11 mouse cellular contexts compared by ENCODE assay signal in genomic region chr17:50149690-50150210, GRCm38 (mm10). TPM values are rescaled to one million over a fixed set of nuclear protein-coding genes. Genes with fewer than 3 reads are reported as not detected.
DNase-seq lines count a peak whose midpoint lies in the region; ATAC-seq and TF ChIP-seq lines count a peak whose summit lies in the region.
"Had no signal": no experiment of that assay in that cellular context is flagged by ENCODE, and none has a peak within 500 bp of the region (broad histone marks: within the 10 kb centered on the region; RNA-seq: fewer than 3 reads in every experiment).

No protein-coding gene starts in this region.

- no peak overlapping the region for H3K9ac ChIP-seq in embryonic facial prominence, embryonic 13.5 days
- 0 out of 2 replicates have a peak overlapping the region, but pooled peaks have one; percentile 8 for H3K9ac ChIP-seq in liver, adult 2 months (ENCODE audit: low read depth, low read length)
- H3K9ac ChIP-seq in liver, embryonic 12.5 days = no peak overlapping the region
- H3K9ac ChIP-seq in hindbrain, embryonic 14.5 days = 0 out of 2 replicates have a peak overlapping the region, but pooled peaks have one; percentile 7
- H3K9ac ChIP-seq in neural tube, embryonic 15.5 days (replicated peaks) = no peak overlapping the region
- H3K9ac ChIP-seq: lung, embryonic 14.5 days had no signal

- DNase-seq in embryonic facial prominence, embryonic 10.5 days (ENCODE audit: low spot score) = no peak
- DNase-seq in liver, adult 2 months (ENCODE audit: extremely low read depth, low read depth, low spot score) = no peak
- DNase-seq in hindbrain, embryonic 14.5 days (ENCODE audit: low spot score) = no peak
- DNase-seq in gastrocnemius, postnatal 14 days = no peak
- no peak for DNase-seq in urinary bladder, postnatal 25 days (ENCODE audit: low spot score)
- DNase-seq: B cell, adult 2 months; cerebellum, adult 9-10 months; lung, embryonic 14.5 days had no signal

- no peaks in the 10 kb centered on the region for H3K27me3 ChIP-seq in embryonic facial prominence, embryonic 13.5 days
- no peaks in the 10 kb centered on the region for H3K27me3 ChIP-seq in embryonic facial prominence, embryonic 10.5 days (replicated peaks; ENCODE audit: low read depth, poor library complexity, severe bottlenecking)
- no peaks in the 10 kb centered on the region for H3K27me3 ChIP-seq in liver, adult 2 months (ENCODE audit: control insufficient read depth, insufficient read depth, low read length)
- no peaks in the 10 kb centered on the region for H3K27me3 ChIP-seq in liver, embryonic 12.5 days (replicated peaks)
- H3K27me3 ChIP-seq in hindbrain, embryonic 14.5 days (ENCODE audit: control insufficient read depth, insufficient read depth, low read length) = no peaks in the 10 kb centered on the region
- no peaks in the 10 kb centered on the region for H3K27me3 ChIP-seq in neural tube, embryonic 15.5 days (replicated peaks)

- H3K79me2 ChIP-seq in liver, adult 2 months (ENCODE audit: control insufficient read depth, insufficient read depth, low read length) = no peaks in the 10 kb centered on the region

- intact Hi-C loops in gastrocnemius, postnatal 14 days (cut with DNase I; ENCODE audit: low total_unique reads) = no loop called here

- peak overlapping the region; percentile 25 for H3K4me2 ChIP-seq in embryonic facial prominence, embryonic 13.5 days
- no peak overlapping the region for H3K4me2 ChIP-seq in liver, embryonic 12.5 days
- H3K4me2 ChIP-seq in hindbrain, embryonic 14.5 days (replicated peaks) = peak overlapping the region; percentile 39
- peak overlapping the region; percentile 11; the same call in 1 of the 2 replicates for H3K4me2 ChIP-seq in neural tube, embryonic 15.5 days
- H3K4me2 ChIP-seq: lung, embryonic 14.5 days had no signal

- TF ChIP-seq CTCF in liver, adult 2 months (IDR thresholded peaks at IDR 0.05; ENCODE audit: low read depth, low read length) = no peak

- H3K4me1 ChIP-seq in embryonic facial prominence, embryonic 13.5 days = peaks cover 15% of the 10 kb centered on the region
- H3K4me1 ChIP-seq in embryonic facial prominence, embryonic 10.5 days = 0 out of 2 replicates have a peak, but pooled peaks cover 13% of the 10 kb centered on the region
- H3K4me1 ChIP-seq in liver, adult 2 months (ENCODE audit: control insufficient read depth, insufficient read depth, low read length) = no peaks in the 10 kb centered on the region
- peaks cover 6% of the 10 kb centered on the region; the same call in 1 of the 2 replicates for H3K4me1 ChIP-seq in liver, embryonic 12.5 days
- peaks cover 22% of the 10 kb centered on the region for H3K4me1 ChIP-seq in hindbrain, embryonic 14.5 days (replicated peaks; ENCODE audit: control insufficient read depth, insufficient read depth, low read length)
- peaks cover 31% of the 10 kb centered on the region for H3K4me1 ChIP-seq in neural tube, embryonic 15.5 days

- H3K27ac ChIP-seq in embryonic facial prominence, embryonic 13.5 days = peak overlapping the region; percentile 4; the same call in 1 of the 2 replicates
- no peak overlapping the region for H3K27ac ChIP-seq in embryonic facial prominence, embryonic 10.5 days (replicated peaks)
- no peak overlapping the region for H3K27ac ChIP-seq in liver, adult 2 months (replicated peaks; ENCODE audit: insufficient read depth, low read depth, low read length)
- no peak overlapping the region for H3K27ac ChIP-seq in liver, embryonic 12.5 days
- peak overlapping the region; percentile 85 for H3K27ac ChIP-seq in hindbrain, embryonic 14.5 days
- H3K27ac ChIP-seq in neural tube, embryonic 15.5 days (replicated peaks) = peak overlapping the region; percentile 48

- no peak for ATAC-seq in embryonic facial prominence, embryonic 13.5 days (ENCODE audit: insufficient number of reproducible peaks, insufficient read depth, low FRiP score, low TSS enrichment, low read depth)
- no peak for ATAC-seq in liver, embryonic 12.5 days
- ATAC-seq in hindbrain, embryonic 14.5 days (ENCODE audit: low FRiP score) = peak; percentile 18; the same call in 1 of the 2 replicates
- peak; percentile 27; the same call in 1 of the 2 replicates for ATAC-seq in neural tube, embryonic 15.5 days (ENCODE audit: low FRiP score)

- TF ChIP-seq POLR2A in liver, adult 2 months (IDR thresholded peaks at IDR 0.05; ENCODE audit: extremely low read depth, insufficient read depth, low read length) = no peak

- no peaks in the 10 kb centered on the region for H3K9me3 ChIP-seq in embryonic facial prominence, embryonic 13.5 days
- no peaks in the 10 kb centered on the region for H3K9me3 ChIP-seq in embryonic facial prominence, embryonic 10.5 days
- no peaks in the 10 kb centered on the region for H3K9me3 ChIP-seq in liver, embryonic 12.5 days (replicated peaks)
- no peaks in the 10 kb centered on the region for H3K9me3 ChIP-seq in hindbrain, embryonic 14.5 days (ENCODE audit: control insufficient read depth, low read length)
- no peaks in the 10 kb centered on the region for H3K9me3 ChIP-seq in neural tube, embryonic 15.5 days (replicated peaks)

- 66% methylated on average over 14 of the region's 14 CpGs for WGBS in embryonic facial prominence, embryonic 13.5 days
- 77% methylated on average over 14 of the region's 14 CpGs for WGBS in embryonic facial prominence, embryonic 10.5 days
- WGBS in liver, adult 2 months = 62% methylated on average over 14 of the region's 14 CpGs
- 70% methylated on average over 14 of the region's 14 CpGs for WGBS in liver, embryonic 12.5 days (ENCODE audit: insufficient replicate concordance)
- WGBS in hindbrain, embryonic 14.5 days = 55% methylated on average over 14 of the region's 14 CpGs
- WGBS in neural tube, embryonic 15.5 days = 51% methylated on average over 14 of the region's 14 CpGs

- H3K36me3 ChIP-seq in embryonic facial prominence, embryonic 13.5 days = 0 out of 2 replicates have a peak, but pooled peaks cover 3% of the 10 kb centered on the region
- no peaks in the 10 kb centered on the region for H3K36me3 ChIP-seq in embryonic facial prominence, embryonic 10.5 days (replicated peaks)
- H3K36me3 ChIP-seq in liver, adult 2 months (ENCODE audit: control insufficient read depth, insufficient read depth, low read length) = no peaks in the 10 kb centered on the region
- 0 out of 2 replicates have a peak, but pooled peaks cover 3% of the 10 kb centered on the region for H3K36me3 ChIP-seq in liver, embryonic 12.5 days
- no peaks in the 10 kb centered on the region for H3K36me3 ChIP-seq in hindbrain, embryonic 14.5 days (replicated peaks; ENCODE audit: control insufficient read depth, insufficient read depth)
- H3K36me3 ChIP-seq in neural tube, embryonic 15.5 days = no peaks in the 10 kb centered on the region

- H3K4me3 ChIP-seq in embryonic facial prominence, embryonic 13.5 days = no peak overlapping the region
- H3K4me3 ChIP-seq in embryonic facial prominence, embryonic 10.5 days = no peak overlapping the region
- no peak overlapping the region for H3K4me3 ChIP-seq in liver, adult 2 months (ENCODE audit: insufficient read depth, low read depth, low read length)
- no peak overlapping the region for H3K4me3 ChIP-seq in liver, embryonic 12.5 days
- no peak overlapping the region for H3K4me3 ChIP-seq in hindbrain, embryonic 14.5 days (replicated peaks; ENCODE audit: low read length)
- no peak overlapping the region for H3K4me3 ChIP-seq in neural tube, embryonic 15.5 days (replicated peaks)

RNA-seq across cellular contexts. Expression of gene Rftn1, which starts 40.7 kb away (rescaled TPM):
- 15.8 and 20.3 TPM in 2 replicates for polyA plus RNA-seq in embryonic facial prominence, embryonic 13.5 days (2015; fragmentation: Nextera tagmentation; extraction: Ambion mirVana)
- polyA plus RNA-seq in embryonic facial prominence, embryonic 10.5 days (2016; fragmentation: Nextera tagmentation; extraction: Ambion mirVana) = 4.4 and 6.6 TPM in 2 replicates
- total RNA-seq in liver, adult 2 months (2014; rRNA removed) = 3.1 and 3.9 TPM in 2 replicates
- polyA plus RNA-seq in liver, adult 2 months (2012; rRNA removed) = 1.6 and 2.6 TPM in 2 replicates
- polyA plus RNA-seq in liver, embryonic 12.5 days (2016; fragmentation: Nextera tagmentation; extraction: Ambion mirVana) = 9.8 and 11.0 TPM in 2 replicates
- 21.0 and 23.0 TPM in 2 replicates for polyA plus RNA-seq in hindbrain, embryonic 14.5 days (2014; fragmentation: Nextera tagmentation; extraction: Ambion mirVana)
- 17.9 and 20.2 TPM in 2 replicates for polyA plus RNA-seq in neural tube, embryonic 15.5 days (2015; fragmentation: Nextera tagmentation; extraction: Ambion mirVana)
- 10 to 100 TPM; 48.5 to 58.5 TPM for total RNA-seq in gastrocnemius, postnatal 14 days (2021)

Comparison
In these comparisons a context has a peak if more than half of its experiments do, and no peak if none do; other contexts are left out.
1. H3K27ac ChIP-seq: peak in embryonic facial prominence, embryonic 13.5 days (single experiment), hindbrain, embryonic 14.5 days (single experiment) and neural tube, embryonic 15.5 days (single experiment); none in embryonic facial prominence, embryonic 10.5 days (single experiment), liver, adult 2 months (single experiment) and liver, embryonic 12.5 days (single experiment).
2. H3K9ac ChIP-seq: peak in liver, adult 2 months (single experiment) and hindbrain, embryonic 14.5 days (single experiment); none in embryonic facial prominence, embryonic 13.5 days (single experiment), liver, embryonic 12.5 days (single experiment) and neural tube, embryonic 15.5 days (single experiment).
3. ATAC-seq: peak in hindbrain, embryonic 14.5 days (single experiment) and neural tube, embryonic 15.5 days (single experiment); none in embryonic facial prominence, embryonic 13.5 days (single experiment) and liver, embryonic 12.5 days (single experiment).